Mouse (Mus musculus): ENCODE data around the gene Pglyrp2. TPM values are rescaled to one million over a fixed set of nuclear protein-coding genes. Genes with fewer than 3 reads are reported as not detected.
A peak's percentile ranks its signal among the peaks of the same experiment; 100 is the strongest.

Pglyrp2 gene
- 0.05 TPM in 1 of 2 replicates, not detected in the other for polyA plus RNA-seq (2012; rRNA removed)

DNA sequence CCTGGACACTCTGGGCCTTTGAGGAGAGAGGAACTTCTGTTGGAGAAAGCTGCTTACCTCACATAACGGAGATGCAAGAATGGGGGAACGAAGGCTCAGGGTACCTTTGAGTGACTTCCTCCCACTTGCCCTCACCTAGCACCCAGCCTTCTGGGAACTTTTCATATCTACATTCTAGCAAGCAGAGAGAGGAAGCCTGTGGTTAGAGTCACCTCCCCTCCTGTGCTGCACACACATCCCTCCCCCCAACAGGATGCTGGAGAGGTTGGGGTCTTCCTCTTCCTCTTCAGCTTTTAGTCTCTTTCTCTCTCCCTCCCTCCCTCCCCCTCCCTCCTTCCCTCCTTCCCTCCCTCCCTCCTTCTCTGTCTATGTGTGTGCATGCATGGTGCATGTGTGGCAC is at the start of gene Pglyrp2:
Gene Pglyrp2 (minus strand): TSS at position 134 of the 400 bp plus-strand sequence.
- TF ChIP-seq POLR2A (IDR thresholded peaks at IDR 0.05; ENCODE audit: borderline replicate concordance, extremely low read depth, insufficient read depth, insufficient read length, poor library complexity, severe bottlenecking) (no peak), CTCF (IDR thresholded peaks at IDR 0.05; ENCODE audit: borderline replicate concordance, extremely low read depth, insufficient read depth, insufficient read length) (no peak)
- no peak for DNase-seq (ENCODE audit: low read depth)

DNA sequence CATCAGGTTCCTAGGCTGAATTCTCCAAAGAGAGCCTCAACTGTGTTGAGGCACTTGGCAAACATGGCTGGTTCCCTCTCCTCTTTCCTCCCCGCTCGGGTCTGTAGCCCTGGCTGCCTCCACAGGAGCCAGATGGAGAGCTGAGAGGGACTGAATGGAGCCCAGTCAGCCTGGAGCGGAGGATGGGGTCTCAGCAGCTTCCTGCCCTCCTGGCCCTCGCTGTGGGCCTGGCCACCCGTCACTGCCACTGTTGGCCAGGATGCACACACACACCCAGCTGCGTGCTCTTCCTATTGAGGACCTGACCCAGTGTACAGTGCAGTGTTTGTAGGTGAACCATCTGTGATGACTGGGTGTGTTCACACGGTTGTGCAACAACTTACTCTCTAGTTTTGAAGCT is 48.2 kb upstream of the Pglyrp2 start:
- DNase-seq (ENCODE audit: low read depth) = no peak
- no peak for TF ChIP-seq CTCF (IDR thresholded peaks at IDR 0.05; ENCODE audit: borderline replicate concordance, extremely low read depth, insufficient read depth, insufficient read length)
- no peak for TF ChIP-seq POLR2A (IDR thresholded peaks at IDR 0.05; ENCODE audit: borderline replicate concordance, extremely low read depth, insufficient read depth, insufficient read length, poor library complexity, severe bottlenecking)

DNA sequence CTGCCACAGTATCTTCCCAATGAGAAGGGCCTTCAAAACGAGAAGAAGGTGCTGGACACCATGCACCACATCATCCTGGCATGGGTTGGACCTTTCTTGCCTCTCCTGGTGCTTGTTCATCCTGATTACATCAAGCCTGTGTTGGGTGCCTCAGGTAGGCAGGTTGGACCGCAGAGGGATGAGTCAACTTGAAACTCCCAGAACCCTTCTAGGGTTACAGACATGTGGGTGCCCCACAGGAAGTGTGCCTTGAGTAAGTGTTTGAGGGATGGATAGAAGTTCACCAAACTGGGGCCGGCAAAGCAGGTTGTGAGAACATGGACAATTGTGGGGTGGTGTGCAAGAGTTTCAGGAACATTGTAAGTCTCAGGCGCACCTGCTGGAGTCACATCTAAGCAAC is 46.8 kb upstream of the Pglyrp2 start:
- TF ChIP-seq CTCF (IDR thresholded peaks at IDR 0.05; ENCODE audit: borderline replicate concordance, extremely low read depth, insufficient read depth, insufficient read length) (no peak), POLR2A (IDR thresholded peaks at IDR 0.05; ENCODE audit: borderline replicate concordance, extremely low read depth, insufficient read depth, insufficient read length, poor library complexity, severe bottlenecking) (no peak)
- no peak for DNase-seq (ENCODE audit: low read depth)

DNA sequence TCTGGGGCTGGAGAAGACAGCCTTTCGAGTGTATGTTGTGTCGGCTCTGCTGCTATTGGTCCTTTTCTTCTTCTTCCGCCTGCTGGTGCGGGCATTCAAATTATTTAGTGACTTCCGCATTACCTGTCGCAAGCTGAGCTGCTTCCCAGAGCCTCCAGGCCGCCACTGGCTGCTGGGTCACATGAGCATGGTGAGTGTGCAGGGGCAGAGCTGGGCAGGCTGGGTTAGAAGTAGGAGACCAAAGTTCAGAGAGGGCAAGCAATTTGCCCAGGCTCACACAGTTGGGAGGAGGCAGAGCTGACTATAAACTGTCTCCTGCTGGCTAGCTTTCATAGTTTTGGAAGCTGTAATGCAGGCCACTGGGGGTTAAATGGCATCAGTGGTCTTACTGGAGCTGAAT is 44.5 kb upstream of the Pglyrp2 start:
- DNase-seq (ENCODE audit: low read depth) = no peak

DNA sequence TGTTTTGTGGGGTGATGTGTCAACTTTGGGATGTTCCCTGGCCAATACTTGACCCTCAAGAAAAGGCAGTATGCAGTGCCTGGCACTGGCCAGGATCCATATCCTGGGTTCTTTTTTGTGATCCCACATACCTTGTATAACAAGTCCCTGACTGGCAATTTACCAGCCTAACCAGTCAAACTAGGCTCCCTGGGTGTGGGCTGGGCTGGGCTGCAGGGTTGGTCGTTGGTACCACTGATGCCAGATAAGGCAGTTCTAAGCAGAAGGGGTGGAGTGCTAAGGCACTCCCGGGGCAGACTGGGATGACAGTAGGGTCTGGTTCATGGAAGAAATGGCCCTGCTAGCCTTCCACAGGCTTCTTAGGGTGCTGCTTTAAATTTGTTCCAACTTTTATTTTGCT is 31.0 kb upstream of the Pglyrp2 start:
- TF ChIP-seq CTCF (IDR thresholded peaks at IDR 0.05; ENCODE audit: borderline replicate concordance, extremely low read depth, insufficient read depth, insufficient read length) (no peak), POLR2A (IDR thresholded peaks at IDR 0.05; ENCODE audit: borderline replicate concordance, extremely low read depth, insufficient read depth, insufficient read length, poor library complexity, severe bottlenecking) (no peak)
- no peak for DNase-seq (ENCODE audit: low read depth)

More for the DNA sequence above, 44.5 kb upstream of the Pglyrp2 start:
- TF ChIP-seq CTCF (IDR thresholded peaks at IDR 0.05; ENCODE audit: borderline replicate concordance, extremely low read depth, insufficient read depth, insufficient read length) = no peak
- no peak for TF ChIP-seq POLR2A (IDR thresholded peaks at IDR 0.05; ENCODE audit: borderline replicate concordance, extremely low read depth, insufficient read depth, insufficient read length, poor library complexity, severe bottlenecking)

DNA sequence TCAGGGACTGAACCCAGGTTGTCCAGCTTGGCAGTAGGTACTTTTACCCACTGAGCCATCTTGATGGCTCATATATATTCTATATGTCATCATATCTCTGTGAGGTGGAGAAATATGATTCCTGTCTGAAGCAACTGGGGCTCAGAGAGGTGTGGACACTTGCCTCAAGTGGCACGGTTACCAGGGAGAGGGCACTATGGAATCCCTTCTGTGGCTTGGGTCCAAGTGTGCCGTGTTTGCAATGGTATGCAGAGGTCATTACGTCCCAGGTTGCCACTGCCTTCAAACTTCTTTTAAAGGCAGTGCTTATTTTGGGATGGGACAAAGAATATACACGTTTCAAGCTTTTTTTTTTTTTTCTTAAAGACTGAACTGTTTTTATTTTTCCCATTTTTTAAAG is 30.2 kb upstream of the Pglyrp2 start:
- TF ChIP-seq POLR2A (IDR thresholded peaks at IDR 0.05; ENCODE audit: borderline replicate concordance, extremely low read depth, insufficient read depth, insufficient read length, poor library complexity, severe bottlenecking) (no peak), CTCF (IDR thresholded peaks at IDR 0.05; ENCODE audit: borderline replicate concordance, extremely low read depth, insufficient read depth, insufficient read length) (no peak)
- DNase-seq (ENCODE audit: low read depth) = no peak

DNA sequence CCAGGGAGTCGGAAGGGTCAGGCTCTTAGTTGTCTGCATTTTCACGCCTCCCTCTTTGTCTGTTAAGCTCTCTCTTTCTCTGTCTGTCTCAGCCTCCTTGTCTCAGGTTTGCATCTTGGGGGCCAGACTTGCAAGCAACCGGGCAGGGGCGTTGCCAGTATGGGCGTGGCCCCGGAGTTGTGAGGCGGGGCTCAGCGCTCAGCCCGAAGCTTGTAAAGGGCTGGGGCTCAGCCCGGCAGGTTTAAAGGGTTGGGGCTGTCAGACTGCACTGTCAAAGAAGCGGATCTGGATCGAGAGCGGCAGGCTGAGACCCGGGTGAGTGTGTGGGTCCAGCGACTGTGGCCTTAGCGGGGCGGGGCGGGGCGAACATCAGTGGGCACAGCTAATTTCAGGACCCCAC is 28.5 kb upstream of the Pglyrp2 start, which contains the start of gene Cyp4f39:
Gene Cyp4f39 (plus strand): TSS at position 242 of the 400 bp plus-strand sequence.
- DNase-seq (ENCODE audit: low read depth) = peak; percentile 56
- TF ChIP-seq CTCF (IDR thresholded peaks at IDR 0.05; ENCODE audit: borderline replicate concordance, extremely low read depth, insufficient read depth, insufficient read length) = no peak

DNA sequence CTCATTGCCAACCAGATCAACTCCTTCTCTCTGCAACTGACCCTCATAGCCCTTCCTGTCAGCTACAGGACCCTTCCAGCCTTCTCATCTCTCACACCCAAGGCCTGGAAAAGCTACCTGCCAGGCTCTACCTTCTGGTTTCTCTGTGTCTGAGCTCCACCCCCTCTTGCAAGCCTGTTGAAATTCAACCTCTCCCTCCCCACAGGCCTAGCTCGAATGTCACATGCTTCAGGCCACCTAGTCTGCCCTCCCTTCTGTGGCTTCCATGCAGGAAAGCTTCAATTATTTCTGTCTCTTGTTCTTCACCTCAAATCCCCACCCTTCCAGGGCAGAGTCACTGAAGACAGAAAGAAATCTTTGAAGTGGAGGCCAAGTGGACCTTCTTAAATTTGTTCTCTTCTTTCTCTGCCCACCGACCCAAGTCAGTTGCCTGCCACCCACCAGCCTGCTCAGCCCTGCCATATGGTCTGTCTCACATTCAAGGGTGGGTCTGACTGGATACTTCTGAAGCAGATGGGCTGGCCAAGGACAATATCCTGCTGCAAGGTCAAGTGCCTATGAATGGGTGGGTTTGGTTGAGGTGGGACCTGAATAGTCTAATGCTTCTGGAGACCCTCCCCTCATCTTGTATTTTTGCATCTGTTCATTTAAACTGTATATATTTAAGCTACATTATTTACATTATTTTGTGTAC is 27.0 kb upstream of the Pglyrp2 start:
- TF ChIP-seq CTCF (IDR thresholded peaks at IDR 0.05; ENCODE audit: borderline replicate concordance, extremely low read depth, insufficient read depth, insufficient read length) = no peak
- no peak for TF ChIP-seq POLR2A (IDR thresholded peaks at IDR 0.05; ENCODE audit: borderline replicate concordance, extremely low read depth, insufficient read depth, insufficient read length, poor library complexity, severe bottlenecking)
- DNase-seq (ENCODE audit: low read depth) = no peak

DNA sequence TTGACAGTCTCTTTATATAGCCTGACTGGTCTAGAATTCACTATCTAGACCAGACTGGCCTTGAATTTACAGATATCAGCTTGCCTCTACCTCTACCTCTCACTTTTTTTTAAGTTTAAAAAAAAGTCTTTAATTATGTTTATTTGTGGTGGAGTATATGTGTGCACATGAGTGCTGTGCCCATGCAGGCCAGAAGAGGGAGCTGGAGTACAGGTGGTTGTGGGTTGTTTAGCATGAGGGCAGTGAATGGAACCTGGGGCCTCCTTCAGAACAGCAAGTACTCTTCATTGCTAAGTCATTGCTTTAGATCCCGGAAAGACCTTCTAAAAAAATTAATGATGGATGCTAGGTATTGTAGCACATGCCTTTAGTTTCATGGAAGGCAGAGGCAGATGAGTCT is 25.1 kb upstream of the Pglyrp2 start:
- no peak for DNase-seq (ENCODE audit: low read depth)
- TF ChIP-seq CTCF (IDR thresholded peaks at IDR 0.05; ENCODE audit: borderline replicate concordance, extremely low read depth, insufficient read depth, insufficient read length) = no peak
- no peak for TF ChIP-seq POLR2A (IDR thresholded peaks at IDR 0.05; ENCODE audit: borderline replicate concordance, extremely low read depth, insufficient read depth, insufficient read length, poor library complexity, severe bottlenecking)

DNA sequence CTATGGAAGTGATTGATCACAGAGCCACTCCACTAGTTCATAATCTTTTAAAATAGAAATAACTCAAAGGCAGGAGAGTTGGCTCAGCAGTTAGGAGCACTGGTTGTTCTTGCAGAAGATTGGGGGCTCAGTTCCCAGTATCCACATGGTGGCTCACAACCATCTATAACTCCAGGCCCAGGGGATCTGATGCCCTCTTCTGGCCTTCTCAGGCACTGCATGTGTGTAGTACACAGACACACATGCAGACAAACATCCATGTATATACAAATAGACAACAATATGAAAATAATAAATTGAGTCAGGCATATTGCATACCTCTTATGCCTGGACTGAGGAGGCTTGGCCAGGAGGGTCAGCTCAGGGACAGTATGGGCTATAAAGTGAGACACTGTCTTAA is 23.2 kb upstream of the Pglyrp2 start:
- no peak for DNase-seq (ENCODE audit: low read depth)
- TF ChIP-seq CTCF (IDR thresholded peaks at IDR 0.05; ENCODE audit: borderline replicate concordance, extremely low read depth, insufficient read depth, insufficient read length) = no peak
- TF ChIP-seq POLR2A (IDR thresholded peaks at IDR 0.05; ENCODE audit: borderline replicate concordance, extremely low read depth, insufficient read depth, insufficient read length, poor library complexity, severe bottlenecking) = no peak

DNA sequence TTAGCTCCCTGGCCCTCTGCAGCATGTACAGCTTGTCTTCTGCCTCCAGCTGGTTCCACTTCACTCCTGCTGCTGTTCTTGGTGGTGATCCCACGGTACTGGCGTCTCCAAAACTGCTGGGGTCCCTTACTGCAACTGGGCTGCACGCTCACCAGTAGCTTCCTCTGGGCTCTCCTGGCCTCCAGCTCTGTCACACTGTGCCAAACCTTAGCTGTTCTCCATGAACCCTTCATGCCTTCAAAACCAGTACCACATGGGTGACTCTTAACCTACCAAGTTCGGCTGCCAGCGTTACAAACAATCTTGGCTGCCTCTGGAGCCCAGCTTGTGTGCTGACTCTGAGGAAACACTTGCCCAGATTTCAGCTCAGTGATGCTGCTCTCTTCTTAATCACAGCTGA is 21.0 kb upstream of the Pglyrp2 start:
- DNase-seq (ENCODE audit: low read depth) = no peak
- TF ChIP-seq POLR2A (IDR thresholded peaks at IDR 0.05; ENCODE audit: borderline replicate concordance, extremely low read depth, insufficient read depth, insufficient read length, poor library complexity, severe bottlenecking) (no peak), CTCF (IDR thresholded peaks at IDR 0.05; ENCODE audit: borderline replicate concordance, extremely low read depth, insufficient read depth, insufficient read length) (no peak)

DNA sequence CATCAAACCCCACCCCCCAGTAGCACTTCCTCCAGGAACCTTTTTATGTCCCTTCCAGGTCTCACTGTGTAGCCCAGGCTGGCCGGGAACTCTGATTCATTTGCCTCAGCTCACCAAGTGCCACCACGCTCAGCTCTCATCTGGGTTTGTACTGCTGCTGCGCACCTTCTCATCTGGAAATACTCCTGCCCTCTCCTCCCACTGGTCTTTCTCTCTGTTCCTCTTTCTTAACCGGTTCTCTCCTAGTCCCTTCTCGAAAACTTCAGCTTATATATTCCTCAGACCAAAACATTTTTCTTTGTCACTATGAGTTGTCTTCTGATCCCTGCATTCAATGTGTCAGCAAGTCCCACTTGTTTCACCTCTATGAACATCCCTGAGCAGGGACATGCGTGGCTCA is 19.3 kb upstream of the Pglyrp2 start:
- TF ChIP-seq CTCF (IDR thresholded peaks at IDR 0.05; ENCODE audit: borderline replicate concordance, extremely low read depth, insufficient read depth, insufficient read length) (no peak), POLR2A (IDR thresholded peaks at IDR 0.05; ENCODE audit: borderline replicate concordance, extremely low read depth, insufficient read depth, insufficient read length, poor library complexity, severe bottlenecking) (no peak)
- no peak for DNase-seq (ENCODE audit: low read depth)

All from brain, embryonic 14.5 days (tissue).